ENCODE assay signal across 4 mouse cellular contexts in genomic region chr14:100010525-100010924, GRCm38 (mm10).
DNase-seq lines count a peak whose midpoint lies in the region.

No protein-coding gene starts in this region.

- peak; percentile 15 for DNase-seq in embryo, embryonic 10.5 days (ENCODE audit: low spot score)
- no peak for DNase-seq in embryo, embryonic 11 days
- DNase-seq in heart, adult 11 months, result peak; percentile 73
- DNase-seq in heart, adult 9 months (ENCODE audit: low spot score in 2 of 2), result no peak

Comparison
In these comparisons a context has a peak if more than half of its experiments do, and no peak if none do; other contexts are left out.
1. DNase-seq: peak in embryo, embryonic 10.5 days (single experiment) and heart, adult 11 months (single experiment); none in embryo, embryonic 11 days (single experiment) and heart, adult 9 months (0 of 2).